Mouse (Mus musculus) myocyte (in vitro differentiated cells): ENCODE results near the gene Dkk3.

Source experiments
- CEBPB ChIP-seq: IDR thresholded peaks from 2 replicates; pipeline ENCODE4 v1.6.1; 2011; ENCODE audit warnings: mild to moderate bottlenecking, moderate library complexity; ENCODE audit not compliant: poor library complexity, insufficient read depth, severe bottlenecking
- E2F4 ChIP-seq: IDR thresholded peaks from one replicate; pipeline ENCODE4 v1.6.1; 2011; ENCODE audit warnings: mild to moderate bottlenecking, control low read depth, moderate library complexity; ENCODE audit not compliant: insufficient read depth
- MAX ChIP-seq: IDR thresholded peaks from one replicate; pipeline ENCODE4 v1.6.1; 2011; ENCODE audit warnings: low read depth, mild to moderate bottlenecking, control low read depth
- MYOG ChIP-seq, 3 experiments: IDR thresholded peaks; one replicate each; pipeline ENCODE4 v1.6.1; 2011; ENCODE audit warnings: control low read depth in 2 of 3, low read depth in 2 of 3, mild to moderate bottlenecking in 2 of 3; ENCODE audit not compliant: insufficient read length in 2 of 3, control insufficient read depth in 1 of 3, insufficient read depth in 1 of 3
- POLR2A ChIP-seq: IDR thresholded peaks from one replicate; pipeline ENCODE4 v1.6.1; 2011; ENCODE audit warnings: low read depth, mild to moderate bottlenecking, control low read depth, moderate library complexity; ENCODE audit not compliant: insufficient read length
- POLR2AphosphoS2 ChIP-seq: IDR thresholded peaks from one replicate; pipeline ENCODE4 v1.6.1; 2011; ENCODE audit warnings: low read depth, control low read depth; ENCODE audit not compliant: insufficient read length
- REST ChIP-seq: IDR thresholded peaks from one replicate; pipeline ENCODE4 v1.6.1; 2011; ENCODE audit warnings: mild to moderate bottlenecking, control low read depth, moderate library complexity; ENCODE audit not compliant: insufficient read depth, insufficient read length
- SRF ChIP-seq: IDR thresholded peaks from one replicate; pipeline ENCODE4 v1.6.1; 2011; ENCODE audit warnings: low read depth; ENCODE audit not compliant: control insufficient read depth, insufficient read length
- TCF12 ChIP-seq: IDR thresholded peaks from one replicate; pipeline ENCODE4 v1.6.1; 2011; ENCODE audit warnings: mild to moderate bottlenecking, control low read depth; ENCODE audit not compliant: poor library complexity, insufficient read depth, severe bottlenecking
- TCF3 ChIP-seq: IDR thresholded peaks from one replicate; pipeline ENCODE4 v1.6.1; 2011; ENCODE audit warnings: low read depth, control low read depth; ENCODE audit not compliant: insufficient read length
- USF1 ChIP-seq: IDR thresholded peaks from one replicate; pipeline ENCODE4 v1.6.1; 2011; ENCODE audit warnings: low read depth, mild to moderate bottlenecking, control low read depth, moderate library complexity

GRCm38 (mm10) chr7:112204380-112204963 is 45.6 kb upstream of the Dkk3 start:
- TF ChIP-seq TCF12 (no peak), USF1 (no peak), SRF (peak; percentile 91), POLR2A (no peak), MAX (no peak), CEBPB (no peak), TCF3 (no peak), MYOG (IDR thresholded peaks at IDR 0.05; ENCODE audit: control insufficient read depth in 1 of 3, insufficient read depth in 1 of 3, insufficient read length in 2 of 3, low read depth in 2 of 3) (no peak), POLR2AphosphoS2 (no peak), E2F4 (no peak), REST (no peak)
